Comparison of ENCODE assay signal across 9 mouse cellular contexts in genomic region chr14:122405897-122406540, GRCm38 (mm10). TPM values are rescaled to one million over a fixed set of nuclear protein-coding genes. Genes with fewer than 3 reads are reported as not detected.
A peak's percentile ranks its signal among the peaks of the same experiment; 100 is the strongest.
DNase-seq lines count a peak whose midpoint lies in the region; ATAC-seq and TF ChIP-seq lines count a peak whose summit lies in the region.
"Had no signal": no experiment of that assay in that cellular context is flagged by ENCODE, and none has a peak within 500 bp of the region (broad histone marks: within the 10 kb centered on the region; RNA-seq: fewer than 3 reads in every experiment).

No protein-coding gene starts in this region.

- no peak for DNase-seq in lung, adult 2 months
- no peak for DNase-seq in forebrain, embryonic 14.5 days (ENCODE audit: low spot score)
- no peak for DNase-seq in limb, embryonic 14.5 days (ENCODE audit: low spot score)
- no peak for DNase-seq in right cerebral cortex, postnatal 10 days (ENCODE audit: low spot score in 2 of 2)
- no peak for DNase-seq in layer of hippocampus, adult 9-10 months (ENCODE audit: low spot score)
- DNase-seq: right cerebral cortex, postnatal 14 days had no signal

- no peaks in the 10 kb centered on the region for H3K9me3 ChIP-seq in lung, embryonic 15.5 days
- no peaks in the 10 kb centered on the region for H3K9me3 ChIP-seq in forebrain, embryonic 14.5 days (replicated peaks; ENCODE audit: control insufficient read depth, low read length)
- no peaks in the 10 kb centered on the region for H3K9me3 ChIP-seq in limb, embryonic 14.5 days (ENCODE audit: control insufficient read depth, low read length)
- no peaks in the 10 kb centered on the region for H3K9me3 ChIP-seq in stomach, embryonic 15.5 days

- peak overlapping the region; percentile 34 for H3K4me3 ChIP-seq in lung, embryonic 15.5 days
- H3K4me3 ChIP-seq in lung, adult 2 months (replicated peaks; ENCODE audit: extremely low read depth, low read depth, low read length): no peak overlapping the region
- H3K4me3 ChIP-seq in forebrain, embryonic 14.5 days (ENCODE audit: low read depth, low read length): peak overlapping the region; percentile 26
- H3K4me3 ChIP-seq in limb, embryonic 14.5 days (replicated peaks; ENCODE audit: low read length): peak overlapping the region; percentile 35
- H3K4me3 ChIP-seq in stomach, embryonic 15.5 days (replicated peaks): peak overlapping the region; percentile 32; the same call in 1 of the 2 replicates

- no peak overlapping the region for H3K27ac ChIP-seq in lung, embryonic 15.5 days
- peak overlapping the region; percentile 41 for H3K27ac ChIP-seq in forebrain, embryonic 14.5 days (ENCODE audit: low read depth, low read length)
- no peak overlapping the region for H3K27ac ChIP-seq in limb, embryonic 14.5 days (replicated peaks; ENCODE audit: low read depth, low read length)
- no peak overlapping the region for H3K27ac ChIP-seq in stomach, embryonic 15.5 days

- peaks cover 13% of the 10 kb centered on the region for H3K4me1 ChIP-seq in lung, embryonic 15.5 days
- H3K4me1 ChIP-seq in lung, adult 2 months (ENCODE audit: control insufficient read depth, insufficient read depth, low read length): no peaks in the 10 kb centered on the region; the same call in 1 of the 2 replicates
- H3K4me1 ChIP-seq in forebrain, embryonic 14.5 days (ENCODE audit: control insufficient read depth, insufficient read depth, low read length): peaks cover 15% of the 10 kb centered on the region; the same call in 1 of the 2 replicates
- peaks cover 14% of the 10 kb centered on the region for H3K4me1 ChIP-seq in limb, embryonic 14.5 days (ENCODE audit: control insufficient read depth, insufficient read depth, low read length)
- H3K4me1 ChIP-seq in stomach, embryonic 15.5 days: peaks cover 6% of the 10 kb centered on the region; the same call in 1 of the 2 replicates

- peak overlapping the region; percentile 65 for H3K4me2 ChIP-seq in lung, embryonic 15.5 days
- H3K4me2 ChIP-seq in forebrain, embryonic 14.5 days (ENCODE audit: low read length): peak overlapping the region; percentile 69
- peak overlapping the region; percentile 82 for H3K4me2 ChIP-seq in limb, embryonic 14.5 days (replicated peaks; ENCODE audit: low read depth, low read length, severe bottlenecking)
- peak overlapping the region; percentile 63 for H3K4me2 ChIP-seq in stomach, embryonic 15.5 days

- no peak for ATAC-seq in lung, embryonic 15.5 days (ENCODE audit: borderline replicate concordance, extremely low read depth, low FRiP score, low TSS enrichment)
- no peak for ATAC-seq in forebrain, embryonic 14.5 days
- no peak for ATAC-seq in limb, embryonic 14.5 days (ENCODE audit: low FRiP score, low read depth)
- no peak for ATAC-seq in stomach, embryonic 15.5 days (ENCODE audit: insufficient read depth, low FRiP score, low read depth)
- ATAC-seq in megakaryocyte-erythroid progenitor cell, adult 5-6 weeks (replicated peaks; ENCODE audit: low FRiP score, low TSS enrichment, poor library complexity, severe bottlenecking): no peak

- TF ChIP-seq CTCF in lung, adult 2 months (IDR thresholded peaks at IDR 0.05; ENCODE audit: insufficient read depth, low read length): no peak

- H3K9ac ChIP-seq in lung, embryonic 15.5 days: no peak overlapping the region
- H3K9ac ChIP-seq in forebrain, embryonic 14.5 days (ENCODE audit: low read length): peak overlapping the region; percentile 56
- H3K9ac ChIP-seq in limb, embryonic 14.5 days (ENCODE audit: low read depth, low read length, severe bottlenecking): peak overlapping the region; percentile 47
- H3K9ac ChIP-seq in stomach, embryonic 15.5 days: no peak overlapping the region

- H3K36me3 ChIP-seq in lung, embryonic 15.5 days: no peaks in the 10 kb centered on the region
- H3K36me3 ChIP-seq in forebrain, embryonic 14.5 days (ENCODE audit: control insufficient read depth, insufficient read depth, low read length): no peaks in the 10 kb centered on the region
- no peaks in the 10 kb centered on the region for H3K36me3 ChIP-seq in limb, embryonic 14.5 days (ENCODE audit: control insufficient read depth, insufficient read depth, low read length)
- no peaks in the 10 kb centered on the region for H3K36me3 ChIP-seq in stomach, embryonic 15.5 days

- H3K27me3 ChIP-seq in lung, embryonic 15.5 days: peaks cover 75% of the 10 kb centered on the region
- H3K27me3 ChIP-seq in forebrain, embryonic 14.5 days (replicated peaks; ENCODE audit: control insufficient read depth, insufficient read depth, low read length): peaks cover 18% of the 10 kb centered on the region; the same call in 1 of the 2 replicates
- peaks cover 58% of the 10 kb centered on the region for H3K27me3 ChIP-seq in limb, embryonic 14.5 days (ENCODE audit: control insufficient read depth, insufficient read depth, low read length)
- peaks cover 31% of the 10 kb centered on the region for H3K27me3 ChIP-seq in stomach, embryonic 15.5 days (replicated peaks)

- no peak for TF ChIP-seq POLR2A in lung, adult 2 months (IDR thresholded peaks at IDR 0.05; ENCODE audit: borderline replicate concordance, extremely low read depth, low read depth, low read length)
- no peak for TF ChIP-seq POLR2A in limb, embryonic 14.5 days (IDR thresholded peaks at IDR 0.05; ENCODE audit: borderline replicate concordance, extremely low read depth, insufficient read depth, insufficient read length)

- 3% methylated on average over 18 of the region's 18 CpGs for WGBS in lung, embryonic 15.5 days
- 5% methylated on average over 18 of the region's 18 CpGs for WGBS in lung, adult 2 months
- WGBS in forebrain, embryonic 14.5 days: 3% methylated on average over 18 of the region's 18 CpGs
- WGBS in limb, embryonic 14.5 days: 3% methylated on average over 18 of the region's 18 CpGs
- WGBS in stomach, embryonic 15.5 days: 4% methylated on average over 18 of the region's 18 CpGs

RNA-seq across cellular contexts. Expression of gene Gm5089, which starts 44.9 kb away (rescaled TPM):
- polyA plus RNA-seq in lung, embryonic 15.5 days (2015; fragmentation: Nextera tagmentation; extraction: Ambion mirVana): not detected in 2 replicates
- not detected in 2 replicates for polyA plus RNA-seq in lung, adult 2 months (2012; rRNA removed)
- polyA plus RNA-seq in forebrain, embryonic 14.5 days (2014; fragmentation: Nextera tagmentation; extraction: Ambion mirVana): 0.25 and 0.33 TPM in 2 replicates
- not detected in 2 replicates for polyA plus RNA-seq in limb, embryonic 14.5 days (2012; rRNA removed)
- polyA plus RNA-seq in limb, embryonic 14.5 days (2014; fragmentation: Nextera tagmentation; extraction: Ambion mirVana): 0.25 TPM in 1 of 2 replicates, not detected in the other
- 0.06 TPM in 1 of 2 replicates, not detected in the other for polyA plus RNA-seq in stomach, embryonic 15.5 days (2015; fragmentation: Nextera tagmentation; extraction: Ambion mirVana)
- not detected in 2 replicates for total RNA-seq in megakaryocyte-erythroid progenitor cell, adult 5-6 weeks (2014; fragmentation: Nextera tagmentation)
- not detected in 2 replicates for total RNA-seq in megakaryocyte-erythroid progenitor cell, adult 5-6 weeks (2017)

RNA-seq across cellular contexts. Expression of gene Zic5, which starts 59.5 kb away (rescaled TPM):
- 0.08 TPM in 1 of 2 replicates, not detected in the other for polyA plus RNA-seq in lung, embryonic 15.5 days (2015; fragmentation: Nextera tagmentation; extraction: Ambion mirVana)
- polyA plus RNA-seq in lung, adult 2 months (2012; rRNA removed): 0.06 TPM in 1 of 2 replicates, not detected in the other
- 9.5 and 10.9 TPM in 2 replicates for polyA plus RNA-seq in forebrain, embryonic 14.5 days (2014; fragmentation: Nextera tagmentation; extraction: Ambion mirVana)
- 0.47 and 1.3 TPM in 2 replicates for polyA plus RNA-seq in limb, embryonic 14.5 days (2012; rRNA removed)
- 0.76 and 0.94 TPM in 2 replicates for polyA plus RNA-seq in limb, embryonic 14.5 days (2014; fragmentation: Nextera tagmentation; extraction: Ambion mirVana)
- polyA plus RNA-seq in stomach, embryonic 15.5 days (2015; fragmentation: Nextera tagmentation; extraction: Ambion mirVana): not detected in 2 replicates
- total RNA-seq in megakaryocyte-erythroid progenitor cell, adult 5-6 weeks (2014; fragmentation: Nextera tagmentation): not detected in 2 replicates
- total RNA-seq in megakaryocyte-erythroid progenitor cell, adult 5-6 weeks (2017): not detected in 2 replicates

Comparison
In these comparisons a context has a peak if more than half of its experiments do, and no peak if none do; other contexts are left out.
1. H3K9ac ChIP-seq: peak in forebrain, embryonic 14.5 days (single experiment) and limb, embryonic 14.5 days (single experiment); none in lung, embryonic 15.5 days (single experiment) and stomach, embryonic 15.5 days (single experiment).
2. Peak in every context shown above with its lines, with median percentiles within 50 percentile points of each other: H3K4me2 ChIP-seq.